Mouse (Mus musculus): ENCODE data around the gene Disp2. TPM values are rescaled to one million over a fixed set of nuclear protein-coding genes. Genes with fewer than 3 reads are reported as not detected.

The Disp2 gene
- total RNA-seq, 2 experiments from 2014 or later: not detected

DNA sequence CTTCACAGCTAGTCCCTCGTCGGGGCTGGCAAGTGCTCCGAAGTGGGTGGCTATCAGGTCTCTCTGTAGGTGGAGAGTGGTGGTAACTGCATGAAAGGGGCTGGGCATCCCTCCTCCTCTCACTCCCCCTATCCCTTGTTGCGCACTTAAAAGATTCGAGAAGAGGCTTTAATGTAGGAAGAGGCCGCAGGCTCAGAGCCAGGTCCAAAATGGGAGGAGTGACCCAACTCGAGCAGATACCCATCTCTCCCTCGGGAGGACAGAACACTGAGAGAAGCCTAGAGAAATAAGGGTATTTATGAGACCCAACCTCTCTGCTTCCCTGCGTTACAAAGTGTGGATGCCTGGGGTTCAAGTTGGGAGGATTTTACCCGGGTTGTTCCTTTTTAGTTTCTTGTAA is 454 bp upstream of the Disp2 start:
- intact Hi-C loops (cut with DNase I): loop anchor here (5.0 kb wide), 1 partner anchor 77 kb away; the partner anchor contains the start of gene Ankrd63
- no peak for DNase-seq

DNA sequence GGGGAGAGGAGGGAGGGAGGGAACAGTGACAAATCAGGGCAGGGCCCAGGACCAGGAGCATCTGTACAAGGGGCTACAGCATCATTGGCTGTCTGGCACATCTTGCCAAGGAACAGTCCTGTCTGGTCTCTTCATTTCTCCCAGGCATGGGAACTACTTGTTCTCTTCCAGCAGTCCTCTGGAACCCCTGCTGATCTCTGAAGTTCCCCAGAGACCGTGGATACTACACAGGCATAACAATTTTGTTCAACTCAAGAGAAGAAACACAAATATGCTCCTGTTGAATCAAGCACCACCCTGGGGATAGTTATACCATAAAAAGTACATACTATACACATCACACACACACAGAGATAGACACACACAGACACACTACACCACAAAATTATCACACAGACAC is 1.6 kb downstream of the Disp2 start:
- no peak for DNase-seq
- intact Hi-C loops (cut with DNase I): no loop called here

DNA sequence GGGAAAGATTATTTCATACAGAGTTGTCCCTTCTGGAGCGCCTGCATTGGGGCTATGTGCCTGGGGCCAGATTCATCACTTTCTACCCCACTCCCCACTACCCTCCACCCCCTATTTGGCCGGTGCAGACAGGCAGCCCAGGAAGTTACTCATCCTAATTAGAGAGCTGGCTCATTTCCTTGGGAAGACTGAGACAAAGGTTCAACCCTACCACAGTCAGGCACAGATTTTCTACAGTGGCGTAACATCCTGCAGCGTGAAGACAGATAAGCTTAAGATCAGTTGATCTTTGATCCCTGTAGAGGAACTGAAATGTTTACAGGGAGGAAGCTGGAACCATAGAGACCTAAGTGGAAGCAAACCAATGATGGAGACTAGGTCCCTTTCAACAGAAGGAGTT is 2.8 kb downstream of the Disp2 start:
- intact Hi-C loops (cut with DNase I): no loop called here
- DNase-seq: no peak

DNA sequence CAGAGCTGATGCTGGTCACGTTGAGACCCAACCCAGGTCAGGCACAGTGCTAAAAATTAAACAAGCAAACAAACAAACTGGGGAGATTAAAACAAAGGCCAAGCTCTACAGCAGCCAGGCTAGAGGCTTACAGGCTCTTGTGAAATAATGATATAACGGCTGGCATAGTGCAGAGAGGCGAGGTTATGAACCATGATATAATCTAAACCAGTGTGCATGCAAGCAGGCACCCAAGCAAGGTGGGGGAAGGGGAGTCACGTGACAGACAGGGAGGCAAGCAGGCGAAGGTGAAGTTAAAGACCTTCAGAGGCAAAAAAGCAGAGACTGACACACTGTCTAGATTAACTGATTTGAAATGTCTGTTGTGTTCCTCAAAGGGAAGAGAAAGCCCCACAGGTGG is 3.6 kb downstream of the Disp2 start:
- intact Hi-C loops (cut with DNase I): no loop called here

DNA sequence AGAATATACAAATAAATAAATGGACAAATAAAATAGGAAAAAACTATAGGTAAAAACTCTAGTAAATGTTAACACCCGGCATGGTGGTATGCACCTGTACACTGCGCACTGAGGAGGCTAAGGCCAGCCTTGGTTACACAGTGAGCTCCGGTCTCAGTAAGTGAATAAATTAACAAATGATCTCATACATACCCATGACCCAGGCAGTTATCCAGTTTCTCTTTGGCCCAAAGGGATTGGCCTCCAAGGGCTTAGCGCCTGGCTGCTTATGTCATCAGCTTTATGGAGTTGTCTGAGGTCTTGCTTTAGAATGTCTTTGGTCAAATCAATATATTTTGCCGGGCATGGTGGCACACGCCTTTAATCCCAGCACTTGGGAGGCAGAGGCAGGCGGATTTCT is 4.1 kb downstream of the Disp2 start:
- DNase-seq: no peak
- intact Hi-C loops (cut with DNase I): no loop called here

More for the DNA sequence above, 3.6 kb downstream of the Disp2 start:
- no peak for DNase-seq

DNA sequence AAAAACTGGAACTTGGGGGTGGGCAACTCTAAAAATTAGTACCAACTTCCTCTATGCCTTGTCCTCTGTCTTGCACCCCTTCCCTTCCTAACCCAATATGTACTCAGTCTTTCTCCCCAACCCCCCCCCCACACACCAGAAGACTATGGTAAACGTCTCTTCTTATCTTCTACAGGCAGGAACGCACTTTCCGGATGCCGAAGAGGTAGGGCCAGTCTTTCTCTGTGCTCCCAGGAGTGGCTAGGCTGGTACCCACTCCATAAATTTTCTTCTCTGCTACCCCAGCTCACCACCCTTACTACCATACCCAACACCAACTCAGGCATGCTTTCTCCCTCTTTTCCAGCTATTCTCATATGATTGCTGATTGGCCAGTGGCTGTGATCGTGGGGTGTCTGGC is 7.0 kb downstream of the Disp2 start:
- intact Hi-C loops (cut with DNase I): no loop called here
- DNase-seq: no peak

DNA sequence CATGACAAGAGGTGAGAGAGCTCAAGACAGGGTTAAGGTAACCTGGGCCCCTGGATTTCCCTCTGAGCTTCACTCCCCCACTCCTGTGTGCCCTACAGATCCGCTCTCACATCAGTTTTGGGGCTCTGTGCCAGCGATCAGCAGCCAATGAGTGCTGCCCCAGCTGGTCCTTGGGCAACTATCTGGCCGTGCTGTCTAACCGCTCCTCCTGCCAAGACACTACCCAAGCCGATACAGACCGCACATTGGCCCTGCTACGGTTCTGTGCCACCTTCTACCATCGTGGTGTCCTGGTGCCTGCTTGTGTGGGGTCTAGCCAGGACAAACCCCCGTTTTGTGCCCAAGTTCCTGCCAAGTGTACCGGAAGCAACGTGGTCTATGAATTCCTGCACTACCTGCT is 10.0 kb downstream of the Disp2 start:
- intact Hi-C loops (cut with DNase I): no loop called here
- peak in 1 of 2 experiments; percentile 45 for DNase-seq

DNA sequence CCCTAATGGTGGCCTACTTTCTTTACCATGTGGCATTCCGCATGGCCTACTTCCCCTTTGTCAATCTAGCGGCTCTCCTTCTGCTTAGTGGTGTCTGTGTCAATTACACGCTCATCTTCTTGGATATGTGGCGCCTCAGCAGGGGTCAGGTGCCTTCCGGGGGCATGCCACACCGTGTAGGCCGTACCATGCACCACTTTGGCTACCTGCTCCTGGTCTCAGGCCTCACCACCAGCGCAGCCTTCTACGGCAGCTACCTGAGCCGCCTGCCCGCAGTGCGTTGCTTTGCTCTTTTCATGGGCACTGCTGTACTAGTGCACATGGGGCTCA is 10.7 kb downstream of the Disp2 start:
- DNase-seq: no peak
- intact Hi-C loops (cut with DNase I): loop anchor here (5.0 kb wide), 1 partner anchor 92 kb away; no protein-coding TSS in a partner anchor

DNA sequence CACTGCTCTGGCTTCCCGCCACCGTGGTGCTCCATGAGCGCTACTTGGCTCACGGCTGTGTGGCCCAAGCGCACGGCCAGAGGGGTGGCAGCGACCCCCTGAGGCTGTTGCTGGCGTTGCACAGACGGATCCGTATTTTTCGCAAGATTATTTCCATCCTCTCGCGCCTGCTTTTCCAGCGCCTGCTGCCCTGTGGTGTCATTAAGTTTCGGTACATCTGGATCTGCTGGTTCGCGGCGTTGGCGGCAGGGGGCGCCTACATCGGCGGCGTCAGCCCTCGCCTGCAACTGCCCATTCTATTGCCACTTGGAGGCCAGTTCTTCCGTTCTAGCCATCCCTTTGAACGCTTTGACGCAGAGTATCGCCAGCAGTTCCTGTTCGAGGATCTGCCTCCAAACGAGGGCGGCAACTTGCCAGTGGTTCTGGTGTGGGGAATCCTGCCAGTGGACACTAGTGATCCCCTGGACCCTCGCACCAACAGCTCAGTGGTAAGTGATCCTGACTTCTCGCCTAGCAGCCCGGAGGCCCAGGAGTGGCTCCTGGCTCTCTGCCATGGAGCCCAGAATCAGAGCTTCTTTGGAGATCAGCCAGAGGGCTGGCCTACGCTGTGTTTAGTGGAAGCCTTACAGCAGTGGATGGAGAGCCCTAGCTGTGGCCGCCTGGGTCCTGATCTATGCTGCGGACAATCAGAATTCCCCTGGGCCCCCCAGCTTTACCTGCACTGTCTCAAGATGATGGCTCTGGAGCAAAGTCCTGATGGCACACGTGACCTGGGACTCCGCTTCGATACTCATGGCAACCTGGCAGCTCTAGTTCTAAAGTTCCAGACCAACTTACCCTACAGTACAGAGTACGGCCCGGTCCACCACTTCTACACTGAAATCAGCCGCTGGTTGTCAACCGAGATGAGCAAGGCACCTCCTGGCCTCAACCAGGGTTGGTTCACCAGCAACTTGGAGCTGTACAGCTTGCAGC is 11.3 kb downstream of the Disp2 start:
- intact Hi-C loops (cut with DNase I): loop anchor here (5.0 kb wide), 1 partner anchor 91 kb away; no protein-coding TSS in a partner anchor
- DNase-seq: peak; percentile 51 to 54

DNA sequence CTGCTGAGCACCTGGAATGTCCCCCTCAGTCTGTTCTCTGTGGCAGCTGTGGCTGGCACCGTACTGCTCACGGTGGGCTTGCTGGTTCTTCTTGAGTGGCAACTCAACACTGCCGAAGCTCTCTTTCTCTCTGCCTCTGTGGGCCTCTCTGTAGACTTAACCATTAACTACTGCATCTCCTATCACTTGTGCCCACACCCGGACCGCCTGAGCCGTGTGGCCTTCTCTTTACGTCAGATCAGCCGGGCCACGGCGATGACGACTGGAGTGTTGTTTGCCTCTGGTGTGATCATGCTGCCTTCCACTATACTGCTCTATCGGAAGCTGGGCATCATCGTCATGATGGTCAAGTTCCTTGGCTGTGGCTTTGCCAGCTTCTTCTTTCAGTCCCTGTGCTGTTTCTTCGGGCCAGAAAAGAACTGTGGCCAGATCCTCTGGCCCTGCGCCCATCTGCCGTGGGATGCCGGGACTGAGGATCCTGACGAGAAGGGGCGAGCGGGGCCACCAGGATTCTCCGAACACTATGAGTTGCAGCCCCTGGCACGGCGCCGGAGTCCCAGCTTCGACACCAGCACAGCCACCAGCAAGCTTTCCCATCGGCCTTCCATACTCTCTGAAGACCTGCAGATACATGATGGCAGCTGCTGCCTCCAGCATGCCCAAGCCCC is 12.2 kb downstream of the Disp2 start:
- no peak for DNase-seq
- intact Hi-C loops (cut with DNase I): loop anchor here (5.0 kb wide), 1 partner anchor 91 kb away; no protein-coding TSS in a partner anchor

DNA sequence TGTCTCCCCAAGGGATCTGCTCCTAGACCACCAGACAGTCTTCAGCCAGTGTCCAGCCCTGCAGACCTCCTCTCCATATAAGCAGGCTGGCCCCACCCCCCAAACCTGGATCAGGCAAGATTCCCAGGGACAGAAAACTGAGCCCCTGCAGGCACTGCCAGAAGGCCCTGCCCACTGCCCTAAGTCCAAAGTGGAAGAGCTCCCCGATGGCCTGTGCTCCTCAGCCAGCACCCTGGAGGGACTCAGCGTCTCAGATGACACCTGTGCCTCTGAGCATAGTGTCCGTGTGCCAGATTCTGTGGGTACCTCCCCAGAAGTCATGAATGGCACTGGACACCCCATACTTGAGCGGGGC is 12.7 kb downstream of the Disp2 start:
- no peak for DNase-seq
- intact Hi-C loops (cut with DNase I): loop anchor here (5.0 kb wide), 1 partner anchor 90 kb away; no protein-coding TSS in a partner anchor

DNA sequence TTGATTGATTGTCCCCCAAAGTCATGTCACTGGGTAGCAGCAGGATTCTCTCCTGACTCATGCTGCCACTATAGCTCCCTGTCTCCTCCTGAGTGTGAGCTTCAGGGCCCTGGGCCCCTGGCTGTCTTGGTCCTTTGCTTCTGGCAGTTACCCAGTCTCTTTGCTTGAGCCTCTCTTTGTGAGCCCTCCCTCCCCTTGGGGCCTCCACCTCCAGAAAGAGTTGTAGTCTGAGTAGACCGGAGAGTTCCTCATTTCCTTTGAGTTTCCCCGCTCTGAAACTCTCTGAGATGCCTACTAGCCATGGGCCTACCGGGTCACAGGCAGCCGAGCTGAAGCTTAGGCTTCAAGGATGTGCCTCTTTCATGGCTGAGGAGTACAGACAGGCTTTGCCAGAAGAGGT is 14.1 kb downstream of the Disp2 start:
- intact Hi-C loops (cut with DNase I): loop anchor here (5.0 kb wide), 1 partner anchor 89 kb away; no protein-coding TSS in a partner anchor
- DNase-seq: no peak

DNA sequence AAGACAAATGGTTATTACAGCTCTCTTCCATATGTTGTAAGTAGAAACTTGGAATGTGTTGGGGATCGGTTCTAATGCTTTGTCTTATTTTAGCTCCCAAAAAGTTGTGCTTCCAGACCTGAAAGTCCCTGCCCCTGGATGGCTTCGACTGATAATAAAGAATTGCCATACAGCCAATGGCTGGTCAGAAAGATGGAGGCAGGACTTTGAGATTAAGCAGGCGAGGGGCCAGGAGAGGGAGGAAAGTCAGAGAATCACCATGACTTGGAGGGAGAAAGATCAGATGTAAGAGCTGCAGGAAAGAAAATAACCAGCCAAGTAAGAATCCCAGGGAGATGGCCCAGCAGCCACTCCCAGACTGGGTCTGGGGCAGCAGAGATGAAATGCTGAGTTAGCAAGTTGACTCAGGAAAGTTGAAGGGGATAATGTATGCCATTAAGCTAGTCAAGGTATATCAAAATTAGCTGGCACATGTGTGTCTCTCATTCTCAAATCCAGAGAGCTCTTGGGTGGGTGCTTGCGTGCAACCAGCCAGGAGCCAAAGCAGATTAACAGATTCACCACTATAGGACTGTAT is 23.1 kb downstream of the Disp2 start:
- DNase-seq: no peak
- intact Hi-C loops (cut with DNase I): no loop called here

DNA sequence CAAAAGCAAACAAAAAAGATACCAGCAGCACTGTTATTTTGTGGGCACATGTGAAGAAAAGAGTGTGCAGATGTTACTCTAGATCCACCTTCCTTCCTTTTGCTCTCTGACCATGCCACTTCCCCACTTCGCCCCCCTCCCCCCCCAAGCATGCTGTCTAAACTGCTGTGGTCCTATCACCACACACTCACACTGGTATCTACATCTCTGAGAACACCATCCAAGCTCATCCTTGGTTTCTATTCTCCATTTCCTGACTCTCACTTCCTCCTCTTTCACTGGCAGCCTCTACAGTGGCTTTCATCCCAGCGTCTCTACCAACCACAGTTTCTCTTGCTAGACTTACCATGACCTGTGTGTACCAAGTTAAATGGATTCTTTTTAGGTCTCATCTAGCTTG is 25.0 kb downstream of the Disp2 start:
- no peak for DNase-seq
- intact Hi-C loops (cut with DNase I): no loop called here

DNA sequence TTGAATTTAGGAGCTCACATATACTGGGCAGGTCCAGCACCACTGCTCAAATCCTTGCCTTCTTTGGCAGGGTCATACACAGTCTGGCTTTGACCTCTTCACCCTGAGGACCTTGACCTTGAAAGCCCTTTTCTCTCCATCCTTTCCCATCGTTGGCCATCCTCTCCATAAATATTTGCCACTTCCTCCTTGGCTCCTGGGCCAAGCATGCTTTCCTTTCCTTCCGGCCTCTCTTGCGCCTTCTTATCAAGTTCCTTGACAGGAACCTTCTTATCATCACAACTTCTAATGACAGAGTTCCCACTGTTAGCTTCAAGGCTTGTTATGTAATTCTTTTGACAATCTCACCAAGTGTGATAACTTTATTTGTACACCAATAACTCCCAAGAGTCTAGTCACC is 25.6 kb downstream of the Disp2 start:
- intact Hi-C loops (cut with DNase I): no loop called here
- no peak for DNase-seq

DNA sequence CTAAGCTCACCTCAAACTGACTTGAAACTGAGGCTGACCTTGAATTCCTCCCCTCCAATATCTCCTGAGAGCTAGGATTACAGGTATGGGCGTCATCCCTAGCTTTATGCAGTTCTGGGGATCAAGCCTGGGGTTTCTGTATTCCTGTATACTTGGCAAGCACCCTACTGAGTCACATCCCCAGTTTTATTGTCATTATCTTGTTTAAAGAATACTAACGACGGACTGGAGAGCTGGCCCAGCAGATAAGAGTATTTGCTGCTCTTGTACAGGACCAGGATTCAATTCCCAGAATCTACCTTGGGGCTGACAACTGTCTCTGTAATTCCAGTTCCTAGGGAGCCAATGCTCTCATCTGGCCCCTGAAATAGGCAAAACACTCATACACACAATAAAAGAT is 26.2 kb downstream of the Disp2 start:
- intact Hi-C loops (cut with DNase I): no loop called here
- DNase-seq: no peak

DNA sequence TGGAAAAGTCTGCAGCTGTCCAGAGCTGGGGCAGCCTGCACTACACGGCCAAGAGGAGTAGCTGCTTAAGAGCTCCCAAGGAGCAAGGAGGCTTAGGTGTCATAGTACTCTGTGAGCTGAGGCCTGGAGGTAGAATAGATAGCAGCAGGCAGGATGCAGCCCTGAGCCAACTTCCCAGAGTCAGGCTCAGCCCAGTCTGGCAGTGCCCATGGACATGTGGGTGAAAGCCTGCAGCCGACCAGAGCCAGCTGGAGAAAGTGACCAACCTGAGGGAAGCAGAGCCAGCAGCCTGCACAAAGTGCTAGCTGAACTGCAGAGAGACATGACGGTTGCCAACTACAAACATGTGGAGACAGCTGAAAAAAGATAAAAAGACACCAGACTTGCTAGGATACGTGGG is 27.3 kb downstream of the Disp2 start:
- DNase-seq: peak; percentile 38 to 48
- intact Hi-C loops (cut with DNase I): no loop called here

DNA sequence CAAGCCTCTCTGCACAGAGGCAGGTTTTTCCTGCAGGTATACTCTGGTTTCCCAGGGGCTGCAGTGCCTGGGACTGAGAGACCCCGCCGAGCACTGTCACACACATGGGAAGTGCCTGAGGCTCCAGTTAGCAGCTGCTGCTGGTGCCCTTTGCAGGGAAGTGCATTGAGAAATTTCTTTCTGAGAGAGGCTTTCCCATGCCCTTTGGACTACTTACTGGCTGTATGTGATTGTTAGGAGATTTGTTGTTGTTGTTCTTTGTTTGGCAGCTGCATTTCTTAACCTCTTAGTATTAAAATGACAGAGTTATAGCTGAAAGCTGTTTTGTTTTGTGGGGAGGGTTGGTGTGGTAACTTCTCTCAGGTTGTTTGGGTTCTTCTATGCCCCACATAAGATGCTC is 31.3 kb downstream of the Disp2 start:
- DNase-seq: no peak
- intact Hi-C loops (cut with DNase I): no loop called here

DNA sequence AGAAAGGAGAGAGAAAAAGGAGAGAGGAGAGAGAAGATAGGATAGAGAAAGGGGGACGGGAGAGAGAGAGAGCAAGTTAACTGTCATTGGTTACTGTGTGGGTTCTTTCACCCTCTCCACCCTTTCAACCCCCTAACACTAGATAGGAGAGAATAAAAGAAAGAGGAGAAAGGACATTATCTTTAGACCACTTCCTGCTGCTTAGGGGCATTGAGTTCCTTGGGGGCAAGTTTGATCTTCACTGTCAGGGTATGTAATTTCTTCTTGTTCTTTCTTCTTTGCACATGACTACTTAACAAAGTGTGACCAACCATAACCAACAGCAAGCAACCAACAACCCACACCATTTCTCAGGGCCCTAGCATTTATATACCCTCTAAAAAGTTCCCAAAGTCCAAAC is 33.2 kb downstream of the Disp2 start:
- intact Hi-C loops (cut with DNase I): no loop called here
- no peak for DNase-seq

DNA sequence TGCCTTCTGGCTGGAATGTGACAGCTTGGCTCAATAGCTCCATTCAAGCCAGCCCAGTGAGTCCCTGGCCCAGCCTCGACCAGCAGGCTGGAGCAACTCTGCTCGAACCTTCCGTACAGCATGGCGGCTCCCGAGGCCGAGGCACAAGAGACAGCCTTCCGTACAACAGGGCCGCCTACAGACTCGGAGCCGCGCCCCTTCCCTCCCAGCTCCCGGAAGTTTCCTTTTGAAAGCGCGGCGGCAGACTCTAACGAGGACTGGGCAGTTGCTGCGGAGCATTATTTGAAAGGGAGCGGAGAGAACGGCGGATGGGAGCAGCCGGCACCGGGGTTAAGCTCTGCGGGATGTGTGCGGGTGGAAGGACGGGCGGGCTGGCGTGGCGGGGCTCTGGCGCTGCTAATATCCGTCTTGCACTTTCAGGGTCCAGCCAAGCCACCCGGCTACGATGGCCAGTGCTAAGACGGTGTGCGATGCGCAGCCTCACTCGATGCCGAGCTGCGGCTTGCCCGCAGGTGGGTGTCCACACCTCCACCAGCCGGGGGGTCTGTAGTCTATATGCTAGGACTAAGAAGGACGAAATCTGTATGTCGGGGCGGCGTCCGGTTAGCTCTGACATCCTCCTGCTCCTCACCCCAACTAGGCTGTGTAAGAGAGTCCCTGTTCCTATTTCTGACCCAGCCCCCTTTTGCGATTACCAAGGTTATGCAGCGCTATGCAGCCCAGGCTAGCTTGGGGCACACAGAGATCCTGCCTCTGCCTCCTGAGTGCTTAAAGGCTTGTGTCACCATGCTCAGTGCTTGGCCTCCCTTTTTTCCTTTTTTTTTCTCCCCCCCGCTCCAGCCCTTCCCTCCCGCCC is 34.7 kb downstream of the Disp2 start, which contains the start of gene Knstrn:
Gene Knstrn, plus strand, starts transcription at position 23 of the 856 bp plus-strand sequence.
- intact Hi-C loops (cut with DNase I): no loop called here
- DNase-seq: peak; percentile 77 to 87

Measured in gastrocnemius, postnatal 36 days (tissue).